Mouse (Mus musculus) heart, postnatal 36 days (tissue): Measurements from ENCODE around the gene Pip5k1b. TPM values are rescaled to one million over a fixed set of nuclear protein-coding genes. Genes with fewer than 3 reads are reported as not detected.
A peak's percentile ranks its signal among the peaks of the same experiment; 100 is the strongest.
"Not testable (repeated sequence)": the region's sequence is repeated elsewhere in the genome, so short reads cannot be mapped to it uniquely, and the experiment has no call there.

ENCODE experiments used
- DNase-seq, 2 experiments: peaks; one replicate each; pipeline ENCODE4 v3.0.0; 2021 to 2022
- intact Hi-C: fragments of 180-260 bp; cut with DNase I; formaldehyde crosslinking; loops from one replicate; pipeline ENCODE4 v1.15.1; 2025
- total RNA-seq, 2 experiments: library from RNA; stranded (reverse); gene quantifications; 2 replicates each; pipeline ENCODE4 v1.2.3; 2021

The Pip5k1b gene
- total RNA-seq: 10 to 100 TPM; 22.1 to 27.5 TPM

DNA sequence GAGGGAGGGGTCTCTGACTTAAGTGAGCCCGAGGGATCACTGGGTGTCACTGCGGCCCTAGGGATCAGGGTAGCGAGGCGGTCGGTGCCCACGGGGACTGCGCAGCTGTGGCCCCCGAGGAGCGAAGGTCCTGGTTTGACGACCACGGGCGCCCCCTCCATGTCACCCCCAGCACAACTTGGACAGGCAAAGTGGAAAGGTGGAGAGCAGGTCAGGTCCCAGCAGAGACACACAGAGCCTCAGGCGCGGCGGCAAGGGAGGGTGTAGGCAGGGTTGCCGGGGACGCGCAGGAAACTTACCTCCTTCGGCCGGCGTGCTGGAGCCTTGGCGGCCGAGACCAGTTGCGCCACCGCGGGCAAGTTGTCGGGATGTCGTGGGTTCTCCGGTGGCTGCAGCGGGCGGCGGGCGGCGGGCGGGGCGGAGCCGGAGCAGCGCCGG lies at the start of gene Pip5k1b:
Gene Pip5k1b (minus strand): TSS at position 407 of the 438 bp plus-strand sequence.
- intact Hi-C loops: loop anchor here (5.0 kb wide), 2 partner anchors 78 to 253 kb away; partner anchors contain the start of gene Fam122a
- DNase-seq: peak; percentile 35 to 59

DNA sequence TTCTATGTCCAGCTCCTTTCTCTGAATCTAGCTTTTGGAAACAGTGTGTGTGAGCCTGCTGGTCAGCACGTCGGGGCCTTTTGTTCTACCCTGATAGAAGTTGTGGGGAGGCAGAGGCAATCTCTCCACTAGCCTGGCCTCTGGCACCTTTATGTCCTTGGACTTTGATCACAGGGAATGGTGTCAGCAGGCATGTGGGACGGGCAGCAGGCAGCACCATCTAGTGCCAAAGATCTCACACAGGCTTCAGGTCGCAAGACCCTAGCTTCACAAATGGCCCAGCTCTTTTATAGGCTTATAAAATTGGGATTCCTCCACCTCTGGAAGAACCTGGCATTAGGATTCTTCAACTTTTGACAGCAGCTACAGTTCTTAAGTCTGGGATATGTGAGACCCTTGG lies 48.4 kb upstream of the Pip5k1b start:
- DNase-seq: peak in 1 of 2 experiments; percentile 11
- intact Hi-C loops: loop anchor here (1.0 kb wide), 1 partner anchor 303 kb away; no protein-coding TSS in a partner anchor

DNA sequence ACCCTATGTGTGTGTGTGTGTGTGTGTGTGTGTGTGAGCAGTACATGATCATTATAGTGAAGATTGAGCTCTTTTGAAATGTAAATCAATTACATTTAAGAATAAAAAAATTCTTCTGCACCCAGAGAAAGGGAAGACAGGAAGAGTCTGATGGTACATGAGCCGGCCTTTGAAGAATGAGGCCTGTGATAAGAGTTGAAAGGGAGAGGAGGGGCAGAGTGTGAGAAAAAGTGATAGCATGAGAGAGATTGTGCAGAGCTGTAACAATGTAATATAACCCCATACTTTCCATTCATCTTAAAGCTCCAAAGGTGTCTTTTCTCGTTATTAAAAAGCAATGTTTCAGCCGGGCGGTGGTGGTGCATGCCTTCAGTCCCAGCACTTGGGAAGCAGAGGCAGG lies 47.8 kb upstream of the Pip5k1b start:
- intact Hi-C loops: no loop called here
- no peak for DNase-seq

DNA sequence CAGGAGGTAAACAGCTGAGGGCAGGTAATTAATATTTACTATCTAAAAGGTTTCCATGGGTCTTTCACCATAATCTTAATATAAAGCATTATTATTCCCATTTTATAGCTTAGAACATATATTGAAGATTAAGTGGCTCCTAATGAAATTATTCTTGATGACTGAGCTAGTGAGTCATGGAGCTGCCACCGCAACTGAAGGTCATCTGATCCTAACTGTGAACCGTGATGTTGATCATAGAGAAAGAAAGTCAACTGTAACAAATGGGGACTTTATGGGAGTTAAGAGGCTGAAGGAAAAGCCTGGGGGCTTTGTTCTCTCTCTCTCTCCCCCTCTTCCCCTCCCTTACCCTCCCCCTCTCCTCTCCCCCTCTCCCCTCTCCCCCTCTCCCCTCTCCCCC lies 31.1 kb upstream of the Pip5k1b start:
- intact Hi-C loops: no loop called here

DNA sequence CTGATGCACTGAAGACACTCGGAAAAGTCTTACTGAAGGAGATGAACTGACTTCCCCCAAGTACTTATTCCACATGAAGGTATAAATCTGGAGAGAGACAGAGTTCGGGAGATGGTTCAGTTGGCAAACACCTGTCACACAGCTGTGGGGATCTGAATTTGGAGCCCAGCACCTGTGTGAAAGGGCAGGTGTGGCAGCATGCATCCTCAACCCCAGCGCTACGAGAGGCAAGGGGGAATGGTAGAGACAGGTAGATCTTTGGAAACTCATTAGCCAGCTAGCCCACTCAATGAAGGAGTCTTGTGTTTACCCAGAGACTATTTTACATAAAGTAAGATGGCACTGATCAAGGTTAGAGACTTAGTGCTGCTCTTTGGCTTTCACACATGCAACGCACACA lies 29.5 kb upstream of the Pip5k1b start:
- intact Hi-C loops: no loop called here
- no peak for DNase-seq

More for the DNA sequence above, 31.1 kb upstream of the Pip5k1b start:
- DNase-seq: no peak

DNA sequence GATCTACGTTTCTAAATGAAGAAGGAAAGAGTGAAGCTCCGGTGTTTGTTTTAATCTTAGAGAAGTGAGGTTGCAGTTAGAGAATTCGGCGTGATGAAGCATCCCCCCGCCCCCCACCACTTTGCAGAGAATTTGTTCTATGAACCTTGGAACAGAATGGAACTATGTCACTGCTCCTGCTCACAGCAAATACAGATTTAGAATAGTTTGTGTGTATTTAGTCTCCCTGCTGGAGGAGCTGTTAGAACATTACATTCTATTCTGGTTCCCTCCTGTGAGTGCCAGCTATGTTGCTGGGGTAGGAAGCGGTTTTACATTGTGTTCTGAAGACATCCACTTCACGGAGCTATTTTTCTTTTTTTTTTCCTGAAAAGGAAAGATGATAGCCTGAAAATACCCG lies 28.3 kb upstream of the Pip5k1b start:
- DNase-seq: no peak
- intact Hi-C loops: no loop called here

DNA sequence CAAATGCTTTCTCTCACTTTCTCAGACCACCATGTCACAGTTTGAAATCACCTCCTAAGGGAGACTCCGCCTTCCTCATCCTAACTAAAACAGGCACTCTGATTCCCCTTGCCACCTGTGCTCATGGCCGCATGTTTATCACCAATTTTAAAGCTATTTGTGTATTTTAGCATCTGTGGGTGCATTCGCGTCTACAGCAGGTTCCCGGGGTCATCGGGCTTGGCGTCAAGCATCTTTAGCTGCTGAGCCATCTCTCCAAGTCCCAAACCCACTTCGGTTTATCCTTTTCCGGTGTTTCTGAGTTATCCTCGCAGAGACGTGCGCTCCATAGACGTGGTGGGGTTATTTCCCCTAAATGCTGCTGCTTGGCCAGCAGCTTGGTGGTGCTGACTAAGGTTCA lies 20.5 kb upstream of the Pip5k1b start:
- DNase-seq: no peak
- intact Hi-C loops: no loop called here

DNA sequence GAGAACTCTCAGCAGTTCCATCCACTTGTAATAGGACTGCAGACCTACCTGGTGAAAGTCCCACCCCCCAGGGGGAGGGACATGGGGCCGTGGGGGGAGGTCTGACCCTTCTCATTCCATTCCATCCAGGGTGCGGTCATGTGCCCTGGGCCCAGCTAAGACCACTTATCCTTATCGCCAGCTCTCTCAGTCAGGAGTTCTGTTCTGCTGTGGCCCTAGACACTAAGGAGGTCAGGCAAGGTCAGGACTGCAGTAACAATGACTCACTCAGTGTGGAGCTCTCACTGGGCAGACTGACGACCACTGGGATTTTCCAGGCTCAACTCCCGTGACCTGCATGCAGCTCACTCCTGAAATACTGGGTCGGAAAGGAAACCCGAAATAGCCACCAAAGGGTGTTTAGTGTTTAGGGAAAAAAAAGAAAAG lies 16.1 kb upstream of the Pip5k1b start:
- intact Hi-C loops: no loop called here
- DNase-seq: peak; percentile 23 to 34

DNA sequence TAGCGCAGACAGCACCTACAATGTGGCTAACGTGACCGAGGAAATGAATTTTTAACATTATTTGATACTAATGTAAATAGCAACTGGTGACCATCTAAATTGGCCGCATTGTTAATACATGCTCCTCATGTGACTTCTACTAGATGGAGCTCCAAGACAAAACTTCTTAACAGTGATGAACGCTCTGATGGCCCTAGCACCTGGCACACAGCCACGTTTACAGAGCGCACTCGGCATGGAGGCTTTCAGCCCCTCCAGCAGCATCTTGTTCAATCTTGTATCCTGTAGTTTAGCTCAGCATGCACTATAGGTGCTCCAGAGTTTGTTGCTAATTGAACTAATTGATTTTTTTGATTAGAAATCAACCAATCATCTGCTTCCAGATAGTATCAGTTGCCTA lies 15.3 kb upstream of the Pip5k1b start:
- intact Hi-C loops: no loop called here
- no peak for DNase-seq

DNA sequence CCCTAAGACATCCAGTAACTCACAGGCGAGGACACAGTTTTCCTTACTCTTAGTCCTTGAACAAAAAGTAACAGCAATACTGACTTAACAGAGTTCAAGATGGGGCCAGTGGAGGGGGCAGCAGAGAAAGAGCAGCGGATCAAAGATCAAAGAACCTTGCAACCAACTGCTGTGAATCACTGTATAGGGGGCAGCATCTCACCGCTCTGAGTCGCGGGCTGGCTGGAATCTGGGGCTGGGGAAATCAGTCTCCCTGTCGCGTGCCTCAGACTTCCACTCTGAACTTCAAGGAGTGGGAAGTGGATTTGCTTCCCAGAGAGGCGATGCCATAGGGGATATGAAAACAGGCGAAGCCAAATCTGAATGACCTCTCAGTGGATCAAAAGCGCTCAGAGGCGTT lies 1.8 kb upstream of the Pip5k1b start:
- intact Hi-C loops: loop anchor here (5.0 kb wide), 2 partner anchors 80 to 255 kb away; partner anchors contain the start of gene Fam122a
- peak in 1 of 2 experiments; percentile 28 for DNase-seq

DNA sequence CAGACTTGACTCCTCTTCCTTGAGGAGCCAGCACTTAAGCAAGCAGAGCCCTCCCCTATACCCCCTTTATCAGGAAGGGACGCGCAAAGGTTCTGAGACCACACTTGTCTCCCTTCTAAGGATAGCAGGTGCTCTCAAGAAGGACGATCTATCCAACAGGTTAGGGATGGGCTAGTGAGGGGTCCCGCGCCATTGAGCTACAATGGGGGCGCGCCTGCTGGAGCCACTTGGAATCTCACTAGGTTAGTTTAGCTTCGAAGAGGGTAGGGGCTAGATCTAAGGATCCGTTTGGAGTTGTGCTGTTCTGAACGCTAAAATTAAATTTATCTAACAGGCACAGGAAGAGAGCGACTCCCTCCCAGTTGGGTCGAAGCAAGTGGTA lies 904 bp upstream of the Pip5k1b start:
- intact Hi-C loops: loop anchor here (5.0 kb wide), 2 partner anchors 79 to 254 kb away; partner anchors contain the start of gene Fam122a
- no peak for DNase-seq

DNA sequence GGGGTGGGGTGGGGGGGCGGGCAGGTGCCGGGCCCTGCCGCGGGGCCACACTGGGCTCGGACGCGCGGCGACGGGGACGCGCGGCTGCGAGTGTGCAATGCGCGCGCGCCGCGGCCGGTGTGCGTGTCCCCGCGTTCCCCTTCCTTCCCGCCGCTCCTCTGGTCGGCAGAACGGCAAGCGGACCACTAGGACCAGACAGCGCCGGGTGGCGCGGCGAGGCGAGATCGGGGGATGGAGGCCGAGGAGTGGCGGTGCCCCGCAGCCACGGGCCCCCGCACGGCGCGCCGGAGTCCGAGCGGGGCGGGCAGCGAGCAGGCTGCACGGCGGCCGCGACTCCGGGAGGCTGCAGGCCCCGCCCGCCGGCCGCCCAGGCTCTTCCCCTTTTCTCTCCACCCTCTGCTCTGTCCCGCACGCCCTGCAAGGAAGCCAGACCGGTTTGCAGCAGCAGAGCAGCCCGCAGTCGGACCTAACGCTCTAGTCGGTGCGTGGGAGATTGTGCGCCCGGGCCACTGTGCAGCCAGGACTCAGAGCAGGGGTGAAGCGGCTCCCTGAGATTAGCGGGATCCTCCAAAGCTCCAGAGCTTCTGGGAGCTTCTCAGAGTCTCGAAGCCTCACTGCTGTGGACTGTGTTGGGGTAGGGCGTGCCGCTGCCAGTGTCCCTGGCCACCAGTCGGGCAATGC lies 372 bp upstream of the Pip5k1b start:
- intact Hi-C loops: loop anchor here (5.0 kb wide), 2 partner anchors 79 to 254 kb away; partner anchors contain the start of gene Fam122a
- peak; percentile 55 to 75 for DNase-seq

DNA sequence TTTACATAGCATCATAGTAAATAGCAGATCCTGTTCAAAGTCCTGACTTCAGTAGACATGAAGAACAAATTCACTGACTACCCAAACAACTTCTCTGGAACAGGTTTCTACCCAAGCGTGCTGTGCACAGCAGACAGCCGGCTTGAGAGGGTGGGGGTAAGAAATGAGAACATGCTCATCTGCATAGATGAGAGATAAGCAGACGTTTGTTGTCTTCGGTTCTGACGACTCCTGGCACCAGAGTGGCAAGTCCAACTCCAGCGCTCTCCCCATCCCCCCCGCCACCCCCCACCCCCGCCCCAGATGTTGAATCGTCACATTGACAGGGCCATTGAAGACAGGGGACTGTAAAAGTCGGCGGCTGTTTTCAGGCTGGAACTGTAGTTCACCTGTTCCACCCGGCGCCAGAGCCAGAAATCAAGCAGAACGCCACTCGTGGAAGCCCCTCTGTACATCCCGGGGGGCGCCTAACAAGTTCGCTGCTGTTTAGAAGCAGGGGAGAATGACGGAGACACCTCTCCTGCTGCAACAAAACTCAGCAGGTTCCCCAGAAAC lies 684 bp downstream of the Pip5k1b start:
- no peak for DNase-seq
- intact Hi-C loops: loop anchor here (5.0 kb wide), 2 partner anchors 78 to 253 kb away; partner anchors contain the start of gene Fam122a

DNA sequence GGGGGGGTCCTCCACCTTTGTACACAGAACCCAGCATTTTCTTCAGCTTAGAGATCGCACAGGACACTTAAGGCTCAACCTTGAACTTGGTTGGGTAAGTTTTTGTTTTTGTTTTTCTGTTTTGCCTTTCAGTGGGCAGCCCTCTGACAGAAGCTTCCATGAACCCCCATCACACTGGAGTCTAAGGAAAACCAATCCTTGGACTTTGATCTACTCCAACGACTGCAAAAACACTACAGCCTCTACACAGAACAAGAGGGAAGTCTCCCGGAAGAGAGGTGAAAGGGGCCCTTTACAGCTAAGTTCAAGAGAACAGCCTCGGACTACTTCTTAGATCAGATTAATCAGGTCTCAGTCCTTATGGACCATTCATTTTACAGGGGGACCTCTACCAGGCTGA lies 1.2 kb downstream of the Pip5k1b start:
- DNase-seq: no peak
- intact Hi-C loops: no loop called here

DNA sequence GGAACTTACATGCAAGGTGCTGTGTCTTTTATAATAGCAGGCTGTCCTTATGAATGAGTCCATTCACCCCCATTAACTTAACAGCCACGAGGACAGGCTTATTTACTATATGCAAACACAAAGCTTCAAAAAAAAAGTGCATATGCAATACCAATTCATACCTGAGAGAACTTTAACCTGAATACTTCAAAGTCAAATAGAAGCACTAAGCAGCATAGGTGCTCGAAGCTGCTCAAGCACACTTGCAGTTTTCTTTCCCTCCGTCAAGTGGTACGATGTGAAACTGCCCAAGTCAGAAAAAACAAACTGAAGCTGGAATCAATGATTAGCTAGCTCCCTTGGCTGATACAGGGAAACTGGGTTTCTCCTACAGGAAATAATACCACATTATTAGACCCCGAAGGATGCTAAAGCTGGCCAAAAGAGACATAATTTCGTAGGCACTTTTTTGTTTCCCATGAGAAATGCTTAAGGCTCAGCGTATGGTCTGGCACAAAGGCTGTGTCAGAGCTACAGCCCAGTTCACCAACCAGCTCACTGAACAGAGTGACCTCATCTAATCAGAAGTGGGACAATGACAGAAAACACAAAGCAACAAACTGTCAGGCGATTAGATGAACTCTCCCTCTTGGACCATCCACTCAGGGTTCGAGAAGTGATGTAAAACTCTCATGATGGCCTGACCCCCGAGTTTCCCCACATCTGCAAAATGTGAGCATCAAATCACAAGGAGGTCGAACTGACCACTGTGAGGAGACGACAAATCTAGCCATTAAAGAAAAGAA lies 2.2 kb downstream of the Pip5k1b start:
- intact Hi-C loops: no loop called here
- no peak for DNase-seq

DNA sequence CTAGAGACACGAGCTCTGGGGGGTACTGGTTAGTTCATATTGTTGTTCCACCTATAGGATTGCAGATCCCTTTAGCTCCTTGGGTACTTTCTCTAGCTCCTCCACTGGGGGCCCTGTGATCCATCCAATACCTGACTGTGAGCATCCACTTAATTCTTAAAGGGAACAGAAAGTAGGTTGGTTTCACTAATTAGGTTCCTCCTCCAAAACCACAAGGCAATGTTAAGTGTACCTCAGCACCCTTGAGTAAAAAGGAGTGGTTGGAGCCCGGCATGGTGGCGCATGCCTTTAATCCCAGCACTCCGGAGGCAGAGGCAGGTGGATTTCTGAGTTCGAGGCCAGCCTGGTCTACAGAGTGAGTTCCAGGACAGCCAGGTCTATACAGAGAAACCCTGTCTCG lies 3.0 kb downstream of the Pip5k1b start:
- intact Hi-C loops, DNase-seq: not testable (repeated sequence)

DNA sequence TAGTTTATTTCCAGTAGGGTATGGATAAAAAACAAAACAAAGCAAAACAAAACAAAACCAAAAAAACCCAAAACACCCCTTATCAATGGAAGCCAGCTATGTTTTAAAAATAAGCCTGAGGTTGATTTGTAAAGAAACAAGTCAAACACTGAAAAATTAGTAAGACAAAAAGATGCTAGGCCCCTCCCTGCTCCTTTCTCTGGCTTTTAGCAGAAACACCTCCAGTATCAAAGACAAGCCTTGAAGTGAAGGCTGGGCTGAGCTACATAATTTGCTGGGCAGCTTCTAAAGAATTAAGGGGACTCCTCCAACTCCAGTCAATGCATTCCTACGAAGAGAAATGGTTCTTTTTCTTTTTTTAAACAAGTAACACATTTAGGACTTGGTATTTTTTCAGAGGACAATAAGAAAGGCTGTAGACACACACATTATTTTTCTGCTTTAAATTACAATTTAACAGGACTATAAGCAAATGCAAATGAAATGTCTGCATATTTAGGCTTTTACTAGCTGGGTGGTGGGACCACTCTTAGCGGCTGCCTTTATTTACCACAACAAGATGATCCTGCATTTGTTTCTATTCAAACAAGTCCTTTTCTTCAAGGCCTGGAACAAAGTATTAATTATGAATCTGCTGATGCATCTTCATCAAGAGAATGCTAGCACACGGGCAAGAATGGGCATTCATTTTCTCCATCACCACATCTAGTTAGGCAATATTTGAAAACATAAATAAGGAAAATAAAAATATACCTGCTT lies 4.3 kb downstream of the Pip5k1b start:
- DNase-seq: no peak
- intact Hi-C loops: no loop called here

DNA sequence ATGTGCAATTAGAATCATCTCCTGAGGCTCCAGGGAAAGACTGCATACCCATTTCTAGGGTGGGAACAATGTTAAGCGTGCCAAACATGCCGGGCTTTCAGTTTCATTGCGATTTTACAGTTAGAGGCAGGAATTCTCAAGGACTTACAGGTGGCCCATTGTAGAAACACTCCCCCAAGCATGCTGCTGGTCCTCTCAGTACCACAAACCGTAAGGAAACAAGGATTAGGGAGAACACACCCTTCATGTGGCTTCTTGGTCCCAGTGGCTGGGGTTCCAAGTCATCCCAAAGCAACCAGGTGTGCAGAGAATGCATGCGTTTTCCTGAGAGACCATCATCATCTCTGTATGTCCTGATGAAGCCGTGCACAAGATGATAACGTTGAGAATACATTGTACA lies 4.9 kb downstream of the Pip5k1b start:
- intact Hi-C loops: no loop called here
- no peak for DNase-seq

DNA sequence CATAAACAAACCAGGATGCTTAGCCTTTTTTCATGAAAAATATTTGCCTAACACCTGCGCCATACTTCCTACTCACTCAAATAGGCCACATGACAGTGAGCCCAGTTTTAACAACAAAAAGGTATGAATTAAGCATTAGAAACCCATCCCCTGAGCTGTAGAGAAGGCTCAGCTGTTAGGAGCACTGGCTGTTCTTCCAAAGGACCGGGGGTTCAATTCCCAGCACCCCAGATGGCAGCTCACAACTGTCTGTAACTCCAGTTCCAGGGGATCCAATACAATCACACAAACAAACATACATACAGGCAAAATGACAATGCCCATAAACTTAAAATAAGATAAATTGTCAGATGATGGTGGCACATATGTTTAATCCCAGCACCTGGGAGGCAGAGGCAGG lies 5.7 kb downstream of the Pip5k1b start:
- intact Hi-C loops: no loop called here
- no peak for DNase-seq

DNA sequence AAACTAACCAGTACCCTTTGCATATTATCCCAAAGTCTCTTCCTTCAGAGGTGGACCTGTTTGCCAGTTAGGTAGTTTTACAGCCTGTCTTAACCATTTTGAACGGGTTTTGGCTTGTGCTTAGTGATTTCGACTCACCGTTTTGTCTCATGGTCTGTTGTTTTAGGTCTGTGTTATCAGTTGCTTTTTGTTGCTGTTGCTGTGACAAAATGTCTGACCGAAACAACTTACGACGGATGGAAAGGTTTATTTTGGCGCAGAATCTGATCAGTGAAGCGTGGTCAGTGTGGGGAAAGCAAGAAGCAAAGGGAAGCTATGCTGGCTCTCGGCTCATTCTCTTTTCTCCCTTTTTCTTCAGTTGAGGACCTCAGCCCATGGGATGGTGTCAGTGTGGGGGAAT lies 7.3 kb downstream of the Pip5k1b start:
- no peak for DNase-seq
- intact Hi-C loops: no loop called here

DNA sequence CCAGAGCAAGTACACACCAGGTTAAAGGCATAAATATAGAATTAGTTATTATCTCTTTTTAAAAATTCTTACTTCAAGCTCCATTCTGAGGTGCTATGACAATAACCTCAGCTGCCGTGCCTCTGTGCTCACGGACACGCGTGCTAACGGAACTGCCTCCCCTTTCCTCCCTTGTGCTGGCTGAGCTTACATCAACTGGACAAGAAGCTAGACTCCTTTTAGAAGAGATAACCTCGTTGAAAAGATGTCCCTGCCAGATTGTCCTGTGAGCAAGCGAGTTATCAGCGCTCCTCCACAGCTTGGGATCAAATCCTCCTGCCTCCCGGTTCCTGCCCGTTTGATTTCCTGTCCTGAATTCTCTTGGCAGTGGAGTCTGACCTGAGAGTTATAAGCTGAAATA lies 9.5 kb downstream of the Pip5k1b start:
- intact Hi-C loops: no loop called here
- DNase-seq: no peak
